Mouse (Mus musculus) thymus, adult 2 months (tissue): Measurements from ENCODE around the gene Raet1e.
"Not testable (repeated sequence)": the region's sequence is repeated elsewhere in the genome, so short reads cannot be mapped to it uniquely, and the experiment has no call there.

Experiments
- CTCF ChIP-seq: fragments of 200-500 bp; IDR thresholded peaks from 2 replicates; pipeline ENCODE4 v1.5.1; 2012; ENCODE audit warnings: mild to moderate bottlenecking, control low read depth, low read length, moderate library complexity, borderline replicate concordance; ENCODE audit not compliant: control insufficient read depth, poor library complexity, insufficient read depth; ENCODE audit errors: extremely low read depth
- POLR2A ChIP-seq: fragments of 200-500 bp; IDR thresholded peaks from 2 replicates; pipeline ENCODE4 v1.6.1; 2012; ENCODE audit warnings: mild to moderate bottlenecking, low read length, control low read depth, moderate library complexity; ENCODE audit not compliant: control insufficient read depth, poor library complexity, insufficient read depth; ENCODE audit errors: extremely low read depth

DNA sequence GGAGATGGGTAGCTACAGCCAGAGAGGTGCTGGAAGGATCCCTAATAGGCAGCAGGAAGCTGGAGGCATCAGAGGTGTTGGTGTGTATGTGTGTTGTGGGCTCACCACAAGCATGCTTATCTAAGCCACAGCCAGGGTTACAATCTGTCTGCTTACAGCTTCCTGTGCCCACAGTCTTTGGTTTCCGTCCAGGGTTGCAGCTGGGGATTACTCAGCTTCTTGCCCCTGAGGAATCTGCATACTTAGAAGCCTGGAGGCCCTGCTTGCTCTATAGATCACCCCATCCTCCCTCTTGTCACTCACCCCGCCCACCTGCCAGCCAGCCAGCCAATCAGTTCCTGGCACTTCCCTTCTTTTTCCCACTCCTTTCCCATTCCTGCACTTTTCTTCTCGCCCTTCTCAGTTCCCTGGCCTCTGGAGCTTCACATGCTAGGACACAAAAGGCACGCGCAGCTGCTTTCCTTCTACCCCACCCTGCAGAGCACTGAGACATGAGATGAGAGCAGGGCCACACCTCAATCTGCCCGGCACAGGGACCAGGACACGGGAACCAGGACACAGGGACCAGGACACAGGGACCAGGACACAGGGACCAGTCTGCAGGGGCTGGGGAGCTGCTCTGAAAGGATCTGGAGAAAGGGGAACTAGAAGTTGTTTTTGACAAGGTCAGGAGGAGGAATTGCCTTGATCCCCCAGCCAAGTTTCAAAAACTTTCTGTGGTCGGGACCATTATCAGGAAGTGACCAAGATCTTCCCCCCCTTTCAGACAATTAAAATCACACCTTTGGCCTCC lies 255.5 kb downstream of the Raet1e start:
- not testable (repeated sequence) for TF ChIP-seq CTCF, POLR2A
